Mouse (Mus musculus) forebrain, embryonic 14.5 days (tissue): Measurements from ENCODE around the gene Gjb4. TPM values are rescaled to one million over a fixed set of nuclear protein-coding genes. Genes with fewer than 3 reads are reported as not detected.

ENCODE experiments used
- ATAC-seq: fragments of 200-750 bp; cut with Nextera tagmentation; 2 replicates; pipeline ENCODE4 v1.8.0; 2017; ENCODE audit warnings: mild to moderate bottlenecking, moderate library complexity
- DNase-seq: peaks from one replicate; pipeline ENCODE4 v3.0.0-alpha.2; 2015; ENCODE audit warnings: low spot score
- H3K27ac ChIP-seq: fragments of 300-500 bp; sonication (generic); 2 replicates; pipeline ENCODE4 v1.5.1; 2014; ENCODE audit warnings: low read depth, mild to moderate bottlenecking, control low read depth, low read length, moderate library complexity
- H3K27me3 ChIP-seq: fragments of 300-500 bp; sonication (generic); replicated peaks from 2 replicates; pipeline ENCODE4 v1.6.1; 2014; ENCODE audit warnings: low read length, control low read depth, mixed read lengths; ENCODE audit not compliant: control insufficient read depth, insufficient read depth
- H3K36me3 ChIP-seq: fragments of 300-500 bp; sonication (generic); 2 replicates; pipeline ENCODE4 v1.6.1; 2014; ENCODE audit warnings: low read length, control low read depth; ENCODE audit not compliant: control insufficient read depth, insufficient read depth
- H3K4me1 ChIP-seq: fragments of 300-500 bp; sonication (generic); 2 replicates; pipeline ENCODE4 v1.6.1; 2014; ENCODE audit warnings: antibody characterized with exemption, low read length, control low read depth; ENCODE audit not compliant: control insufficient read depth, insufficient read depth
- H3K4me2 ChIP-seq: fragments of 300-500 bp; sonication (generic); 2 replicates; pipeline ENCODE4 v1.6.1; 2014; ENCODE audit warnings: mild to moderate bottlenecking, control low read depth, low read length
- H3K4me3 ChIP-seq: fragments of 300-500 bp; sonication (generic); 2 replicates; pipeline ENCODE4 v1.5.1; 2014; ENCODE audit warnings: low read depth, low read length, control low read depth
- H3K9ac ChIP-seq: fragments of 300-500 bp; sonication (generic); 2 replicates; pipeline ENCODE4 v1.6.1; 2014; ENCODE audit warnings: mild to moderate bottlenecking, low read length, control low read depth, moderate library complexity
- H3K9me3 ChIP-seq: fragments of 300-500 bp; sonication (generic); replicated peaks from 2 replicates; pipeline ENCODE4 v1.6.1; 2016; ENCODE audit warnings: low read length, control low read depth, mixed read lengths; ENCODE audit not compliant: control insufficient read depth
- WGBS: fragments of 180-500 bp; shearing (Covaris S2); extraction: QIAGEN DNeasy Blood & Tissue Kit; methylation state at CpG from one replicate; pipeline ENCODE4 v1.1.7; 2014; 5-methylcytosine and 5-hydroxymethylcytosine counted together
- polyA plus RNA-seq: library from polyadenylated mRNA; unstranded; fragments of >200 nt; fragmentation: Nextera tagmentation; extraction: Ambion mirVana; gene quantifications from 2 replicates; pipeline ENCODE4 v1.2.1, GENCODE M21; 2014

The Gjb4 gene
- not detected in 2 replicates for polyA plus RNA-seq

DNA sequence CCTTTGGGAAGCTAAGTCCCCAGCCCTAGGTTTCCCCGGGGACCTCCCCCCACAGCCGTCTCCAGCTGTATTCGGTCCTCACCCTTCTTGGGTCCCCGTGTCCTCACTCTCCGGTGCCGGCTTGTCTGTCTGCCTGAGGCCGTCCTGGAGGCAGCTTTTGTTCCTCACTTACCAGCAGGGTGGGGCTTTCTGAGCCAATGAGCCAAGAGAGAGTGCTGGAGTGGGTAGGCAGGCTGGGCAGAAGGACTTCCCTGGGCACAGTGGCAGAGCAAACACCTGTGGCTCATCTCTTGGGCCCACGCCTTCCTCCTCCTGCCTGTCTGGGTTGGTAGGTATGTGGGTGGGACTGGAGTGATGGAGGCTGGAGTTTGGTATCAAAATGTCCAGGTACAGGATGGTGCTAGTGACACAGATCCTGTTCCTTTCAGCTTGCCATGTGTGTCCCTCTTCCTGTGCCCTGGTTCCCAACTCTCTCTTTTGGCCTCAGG lies at the start of gene Gjb4:
TSS of gene Gjb4 (minus strand) at position 131 of the 488 bp plus-strand sequence.
- Histone ChIP-seq H3K27me3 (no peaks in the 10 kb centered on the region), H3K9ac (no peak within 1 kb of the TSS), H3K4me3 (no peak within 1 kb of the TSS), H3K27ac (no peak within 1 kb of the TSS), H3K4me1 (no peaks in the 10 kb centered on the region), H3K36me3 (no peaks in the 10 kb centered on the region), H3K9me3 (no peaks in the 10 kb centered on the region), H3K4me2 (no peak within 1 kb of the TSS)
- ATAC-seq, result no peak
- DNase-seq, result no peak
- WGBS, result 31% methylated on average over 8 of the region's 8 CpGs

DNA sequence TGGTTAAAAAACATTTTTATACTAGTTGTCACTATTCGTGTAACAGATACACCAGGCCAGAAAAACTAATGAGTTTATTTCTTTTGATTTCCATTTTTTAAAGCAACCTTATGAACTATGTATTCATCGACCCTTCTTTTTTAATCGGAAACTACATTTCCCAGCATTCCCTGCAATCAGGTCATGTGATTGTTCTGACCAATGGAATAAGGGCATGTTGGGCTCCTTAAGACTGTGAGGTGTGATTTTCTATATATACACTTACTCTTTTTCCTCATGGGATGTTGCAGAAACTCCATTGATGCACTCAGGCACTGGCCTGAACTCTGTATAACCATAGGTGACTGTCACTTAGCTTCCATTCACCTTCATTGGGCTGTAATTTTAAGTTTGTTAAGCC lies 48.7 kb upstream of the Gjb4 start:
- Histone ChIP-seq H3K4me3 (no peak overlapping the region), H3K27me3 (no peaks in the 10 kb centered on the region), H3K4me1 (no peaks in the 10 kb centered on the region), H3K27ac (no peak overlapping the region), H3K9me3 (no peaks in the 10 kb centered on the region), H3K4me2 (no peak overlapping the region), H3K9ac (no peak overlapping the region), H3K36me3 (no peaks in the 10 kb centered on the region)
- DNase-seq (peak; percentile 73), ATAC-seq (peak; percentile 61; the same call in 1 of the 2 replicates)
- 70% methylated on average over 3 of the region's 3 CpGs for WGBS

DNA sequence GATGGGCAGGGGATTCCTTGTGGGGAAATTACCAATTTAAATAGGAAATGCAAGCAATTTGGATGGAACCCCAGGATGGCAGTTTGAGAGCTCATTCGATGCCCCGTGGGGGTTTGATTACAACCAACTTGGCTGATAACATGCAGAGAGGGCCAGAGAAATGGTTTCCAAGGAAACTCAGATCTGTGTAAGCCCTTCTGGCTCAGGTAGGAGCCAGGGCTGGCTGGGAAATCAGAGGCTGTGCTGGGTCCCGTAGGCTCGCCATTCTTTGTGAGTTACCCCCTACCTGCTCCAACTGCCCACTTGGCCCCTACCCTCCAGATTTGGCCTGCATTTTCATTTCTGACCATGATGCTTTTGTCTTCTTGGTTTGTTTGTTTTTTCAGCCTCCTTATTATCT lies 48.3 kb upstream of the Gjb4 start:
- H3K36me3 ChIP-seq, result no peaks in the 10 kb centered on the region
- no peak overlapping the region for H3K4me3 ChIP-seq
- no peak overlapping the region for H3K4me2 ChIP-seq
- no peaks in the 10 kb centered on the region for H3K9me3 ChIP-seq
- DNase-seq (peak; percentile 49), ATAC-seq (peak; percentile 44; the same call in 1 of the 2 replicates)
- H3K4me1 ChIP-seq, result no peaks in the 10 kb centered on the region
- no peaks in the 10 kb centered on the region for H3K27me3 ChIP-seq
- no peak overlapping the region for H3K27ac ChIP-seq
- no peak overlapping the region for H3K9ac ChIP-seq
- 78% methylated on average over 4 of the region's 4 CpGs for WGBS

DNA sequence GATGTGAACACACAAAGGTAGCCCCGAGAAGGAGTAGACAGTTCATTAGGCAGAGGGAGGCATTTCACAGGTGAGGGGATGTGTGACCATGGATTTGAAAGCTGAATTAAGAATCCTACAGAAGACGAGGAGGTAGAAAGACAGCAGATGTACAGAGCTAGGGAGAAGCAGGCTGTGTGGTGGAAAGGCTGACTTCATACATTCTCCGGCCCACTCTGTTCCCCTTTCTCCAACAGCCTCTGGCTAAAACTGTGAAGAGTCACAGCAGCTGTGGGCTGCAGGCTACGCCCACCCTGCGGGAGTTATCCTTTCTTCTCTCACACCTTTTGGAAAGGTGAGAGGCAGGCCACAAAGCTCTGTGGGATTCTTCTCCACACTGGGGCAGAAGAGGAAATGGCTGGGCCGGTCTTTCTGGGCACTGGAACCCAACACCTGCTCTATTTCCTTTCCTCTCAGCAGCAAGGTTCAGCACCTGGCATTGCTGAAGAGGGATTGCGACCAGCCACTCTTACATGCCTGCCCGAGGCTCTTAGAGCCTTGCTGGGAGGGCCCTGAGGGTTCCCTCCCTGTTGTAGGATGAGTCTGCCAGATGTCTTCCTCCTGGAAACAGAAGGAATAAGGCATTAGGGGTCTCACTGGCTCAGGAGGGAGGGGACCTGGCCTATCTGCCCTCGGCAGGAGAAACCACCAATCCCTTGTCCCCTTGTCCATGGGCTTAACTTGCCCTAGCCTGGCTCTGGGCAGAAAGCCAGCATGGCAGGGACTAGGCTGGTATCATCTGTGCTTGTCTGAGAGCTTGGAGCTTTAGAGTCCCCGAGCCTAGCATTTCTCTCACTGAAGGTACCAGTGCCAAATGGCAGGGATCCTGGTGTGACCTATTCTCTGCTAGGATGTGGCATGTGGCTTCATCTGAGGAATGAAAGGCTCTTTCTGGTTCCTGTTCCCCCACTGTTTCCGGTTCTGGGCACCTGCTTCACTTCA lies 46.6 kb upstream of the Gjb4 start:
- WGBS, result 75% methylated on average over 11 of the region's 11 CpGs
- Histone ChIP-seq H3K9me3 (no peaks in the 10 kb centered on the region), H3K27ac (no peak overlapping the region), H3K9ac (no peak overlapping the region), H3K4me2 (no peak overlapping the region), H3K27me3 (no peaks in the 10 kb centered on the region), H3K4me1 (no peaks in the 10 kb centered on the region), H3K4me3 (no peak overlapping the region), H3K36me3 (no peaks in the 10 kb centered on the region)
- ATAC-seq (no peak), DNase-seq (no peak)

DNA sequence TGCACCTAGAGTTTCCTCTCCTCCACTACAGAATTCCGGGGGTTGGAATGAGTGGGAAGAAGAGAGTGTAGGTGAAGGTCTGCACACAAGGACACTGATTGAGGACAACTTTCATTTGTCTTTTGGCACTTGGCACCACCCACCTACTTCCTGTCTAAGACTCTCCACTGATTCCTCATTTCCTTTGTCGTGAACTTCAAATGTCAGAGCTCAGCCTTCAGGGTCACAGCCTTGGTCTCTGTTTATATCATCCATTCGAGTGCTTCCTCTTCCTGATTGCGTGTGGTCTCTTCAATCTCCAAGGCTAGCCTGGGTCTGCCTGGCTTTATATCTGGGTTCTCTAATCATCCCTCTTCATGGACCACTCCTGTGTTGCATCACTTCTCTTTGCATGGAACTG lies 41.7 kb upstream of the Gjb4 start:
- Histone ChIP-seq H3K36me3 (no peaks in the 10 kb centered on the region), H3K4me1 (no peaks in the 10 kb centered on the region), H3K4me3 (no peak overlapping the region), H3K27ac (no peak overlapping the region), H3K4me2 (no peak overlapping the region), H3K27me3 (no peaks in the 10 kb centered on the region), H3K9ac (no peak overlapping the region), H3K9me3 (no peaks in the 10 kb centered on the region)
- WGBS, result 78% methylated on average over 4 of the region's 4 CpGs
- ATAC-seq (no peak), DNase-seq (no peak)

DNA sequence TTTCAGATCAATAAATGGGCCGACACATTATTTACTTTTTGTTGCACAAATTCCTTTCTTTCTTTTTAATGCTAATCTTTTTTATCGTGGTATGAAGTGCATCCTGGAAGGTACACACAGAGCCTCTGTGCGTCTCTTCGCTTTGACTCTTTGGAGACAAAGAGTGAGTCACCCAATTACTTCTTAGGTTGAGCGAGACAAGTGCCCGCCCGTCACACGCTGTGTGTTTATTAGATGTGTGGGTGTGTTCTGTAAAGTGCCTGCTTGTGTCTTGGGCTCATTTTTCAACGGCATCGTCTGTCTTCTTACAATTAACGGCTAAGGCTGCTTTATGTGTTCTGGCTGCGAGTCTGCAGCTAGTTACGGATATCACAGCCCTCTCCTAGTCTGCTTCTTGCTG lies 35.8 kb upstream of the Gjb4 start:
- Histone ChIP-seq H3K4me3 (no peak overlapping the region), H3K27ac (no peak overlapping the region), H3K9me3 (no peaks in the 10 kb centered on the region), H3K9ac (peak overlapping the region; percentile 6; the same call in 1 of the 2 replicates), H3K27me3 (no peaks in the 10 kb centered on the region), H3K36me3 (no peaks in the 10 kb centered on the region), H3K4me2 (no peak overlapping the region), H3K4me1 (no peaks in the 10 kb centered on the region)
- peak; percentile 45 for DNase-seq
- WGBS, result 12% methylated on average over 13 of the region's 13 CpGs
- ATAC-seq, result no peak

DNA sequence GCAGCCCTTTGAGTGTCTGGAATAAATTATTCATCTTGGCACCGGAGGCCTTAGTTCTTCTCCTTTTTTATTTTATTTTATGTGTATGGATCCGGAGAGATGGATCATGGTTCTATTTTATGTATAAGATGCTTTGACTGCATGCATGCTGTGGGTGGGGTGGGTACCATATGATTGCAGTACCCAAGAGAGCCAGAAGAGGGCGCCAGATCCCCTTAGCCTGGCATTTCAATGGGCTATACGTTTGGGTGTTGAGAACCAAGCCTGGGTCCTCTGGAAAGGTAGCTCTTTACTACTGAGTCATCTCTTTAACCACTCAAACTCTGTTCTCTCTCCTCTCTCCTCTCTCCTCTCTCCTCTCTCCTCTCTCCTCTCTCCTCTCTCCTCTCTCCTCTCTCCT lies 23.5 kb upstream of the Gjb4 start:
- ATAC-seq (no peak), DNase-seq (no peak)
- Histone ChIP-seq H3K4me1 (no peaks in the 10 kb centered on the region), H3K4me3 (no peak overlapping the region), H3K36me3 (no peaks in the 10 kb centered on the region), H3K27ac (no peak overlapping the region), H3K9ac (no peak overlapping the region), H3K4me2 (no peak overlapping the region), H3K27me3 (no peaks in the 10 kb centered on the region), H3K9me3 (no peaks in the 10 kb centered on the region)
- 37% methylated on average over 4 of the region's 4 CpGs for WGBS

DNA sequence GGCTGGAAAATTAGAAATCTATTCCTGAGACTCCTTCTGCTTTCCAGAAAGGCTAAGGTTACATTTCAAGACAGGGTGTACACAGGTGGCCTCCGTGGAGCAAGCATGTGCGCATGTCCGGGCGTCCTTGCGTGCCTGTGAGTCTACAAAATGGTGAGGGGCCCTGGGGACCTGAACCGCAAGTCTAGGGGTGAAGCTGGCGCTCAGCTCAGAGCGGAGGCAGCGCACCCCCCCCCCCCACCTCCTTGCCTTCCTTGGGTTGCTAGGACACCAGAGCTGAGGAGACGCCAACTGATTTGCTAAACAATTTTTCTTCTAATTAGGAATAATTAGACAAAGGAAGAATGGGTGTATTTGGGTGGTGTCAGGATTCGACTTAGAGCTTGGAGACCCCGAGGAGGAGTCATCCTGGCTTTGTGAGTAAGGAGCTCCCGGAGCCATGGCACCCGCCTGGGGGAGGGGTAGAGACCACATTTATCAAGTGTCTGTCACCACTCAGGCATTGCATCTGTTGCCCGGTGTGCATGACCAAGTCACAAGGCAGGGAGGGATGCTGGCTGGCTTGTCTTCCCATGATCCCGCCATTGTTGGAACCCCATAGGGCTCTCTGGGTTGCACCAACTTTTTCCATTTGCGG lies 21.8 kb upstream of the Gjb4 start:
- 61% methylated on average over 17 of the region's 17 CpGs for WGBS
- no peak overlapping the region for H3K27ac ChIP-seq
- no peaks in the 10 kb centered on the region for H3K27me3 ChIP-seq
- H3K36me3 ChIP-seq, result no peaks in the 10 kb centered on the region
- DNase-seq (peak; percentile 51), ATAC-seq (peak; percentile 46; the same call in 1 of the 2 replicates)
- no peaks in the 10 kb centered on the region for H3K9me3 ChIP-seq
- no peak overlapping the region for H3K4me3 ChIP-seq
- no peaks in the 10 kb centered on the region for H3K4me1 ChIP-seq
- no peak overlapping the region for H3K9ac ChIP-seq
- H3K4me2 ChIP-seq, result no peak overlapping the region

DNA sequence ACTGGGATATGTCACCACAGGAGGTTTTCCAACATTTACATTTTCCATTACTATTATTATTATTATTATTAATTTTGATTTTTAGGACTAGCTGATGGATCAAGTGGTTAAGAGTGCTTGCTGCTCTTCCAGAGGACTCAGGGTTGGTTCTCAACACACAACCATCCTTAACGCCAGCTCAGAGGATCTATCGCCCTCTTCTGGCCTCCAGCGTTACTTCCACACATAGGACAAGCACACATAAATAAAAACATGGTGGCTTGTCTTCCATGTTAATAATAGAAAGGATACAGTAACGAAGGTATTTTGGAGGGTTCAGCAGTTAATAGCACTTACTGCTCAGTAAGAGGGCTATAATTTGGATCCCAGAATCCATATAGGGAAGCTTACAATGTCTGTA lies 20.8 kb upstream of the Gjb4 start:
- H3K4me1 ChIP-seq, result no peaks in the 10 kb centered on the region
- no peak overlapping the region for H3K9ac ChIP-seq
- no peaks in the 10 kb centered on the region for H3K9me3 ChIP-seq
- WGBS, result 84% methylated on average over 4 of the region's 4 CpGs
- H3K4me2 ChIP-seq, result no peak overlapping the region
- no peak for ATAC-seq
- no peak for DNase-seq
- H3K36me3 ChIP-seq, result no peaks in the 10 kb centered on the region
- no peak overlapping the region for H3K4me3 ChIP-seq
- H3K27me3 ChIP-seq, result no peaks in the 10 kb centered on the region
- no peak overlapping the region for H3K27ac ChIP-seq
